Mouse (Mus musculus): ENCODE data around the gene C5ar2.

Gene C5ar2

DNA sequence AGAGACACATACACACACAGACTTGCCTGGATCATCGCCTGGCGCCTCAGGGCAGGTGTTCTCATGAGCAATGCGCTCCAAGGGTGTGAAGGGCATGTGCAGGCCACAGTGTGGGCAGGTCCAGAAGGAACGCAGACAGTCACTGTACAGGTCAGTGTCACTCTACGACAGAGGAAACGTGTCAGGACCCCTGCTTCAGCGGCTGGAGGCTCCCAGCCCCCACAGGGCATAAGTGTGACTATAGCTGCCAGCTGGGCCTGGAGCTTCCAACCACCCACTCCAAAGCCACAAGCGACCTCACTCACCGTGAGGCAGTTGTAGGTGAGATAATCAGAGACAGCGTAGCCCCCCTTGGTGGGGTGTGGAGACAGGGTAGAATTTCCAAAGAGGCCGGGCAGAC, 45.4 kb downstream of the C5ar2 start:
- no peak for DNase-seq (ENCODE audit: low spot score)

DNA sequence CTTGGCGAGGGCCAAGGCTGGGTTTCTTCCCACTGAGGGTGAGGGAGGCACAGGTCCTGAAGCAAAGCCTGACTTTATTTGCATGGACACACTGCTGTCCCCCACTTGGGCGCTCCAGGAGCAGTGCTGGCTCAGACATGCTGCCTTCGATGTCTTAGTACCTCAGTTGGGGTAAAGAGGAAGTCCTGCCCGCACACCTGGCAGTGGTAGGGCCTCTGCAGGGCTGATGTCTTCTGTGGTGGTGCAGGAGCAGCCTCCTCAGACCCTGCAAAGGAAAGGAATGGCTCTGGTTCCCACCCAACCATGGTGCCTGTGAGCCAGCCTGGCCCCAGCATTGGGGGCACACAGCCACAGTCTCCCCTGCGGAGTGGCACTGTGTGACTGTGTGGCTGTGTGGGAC, 46.8 kb downstream of the C5ar2 start:
- no peak for DNase-seq (ENCODE audit: low spot score)

DNA sequence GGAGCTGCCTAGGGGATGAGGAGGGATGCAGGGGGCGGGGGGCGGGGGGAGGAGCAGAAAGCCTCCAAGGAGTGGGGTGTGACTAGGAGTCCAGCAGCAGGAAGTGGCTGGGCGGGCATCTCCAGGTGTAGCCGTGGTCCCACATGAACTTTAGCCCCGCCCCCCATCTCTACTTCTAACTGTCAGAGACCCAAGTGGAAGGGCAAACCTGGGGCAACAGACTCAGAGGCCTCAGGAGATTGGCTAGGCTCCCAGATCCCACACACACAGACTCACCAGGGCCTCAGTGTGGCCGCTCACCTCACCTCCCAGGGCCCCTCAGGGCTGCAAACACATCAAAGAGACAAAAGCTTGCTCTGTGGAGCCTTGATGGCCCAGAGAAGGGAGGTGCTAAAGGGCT, 47.3 kb downstream of the C5ar2 start:
- no peak for DNase-seq (ENCODE audit: low spot score)

- DNase-seq (ENCODE audit: low spot score) = no peak
Observed at GRCm38 (mm10) chr7:16193702-16194101, 50.3 kb downstream of the C5ar2 start.

- DNase-seq (ENCODE audit: low spot score) = peak; percentile 84
Observed at GRCm38 (mm10) chr7:16192315-16192714, 51.6 kb downstream of the C5ar2 start.

DNA sequence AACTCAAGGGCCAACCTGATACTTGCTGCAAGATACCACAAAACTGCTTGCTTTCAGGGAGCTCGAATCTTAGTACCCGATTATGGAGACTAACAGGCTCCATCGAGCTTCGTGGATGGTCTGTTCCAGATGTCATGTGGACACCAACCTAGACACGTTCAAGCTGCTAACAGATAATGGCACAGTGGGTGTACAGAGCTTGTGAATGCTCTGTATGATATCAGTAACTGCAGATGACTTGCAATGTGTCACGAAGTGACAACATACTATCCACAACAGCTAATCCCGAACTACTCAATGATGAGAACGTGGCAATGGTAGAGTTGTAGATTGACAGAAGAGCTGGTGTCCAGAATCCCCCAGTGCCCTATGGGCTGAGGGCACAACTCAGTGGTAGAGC, 56.5 kb downstream of the C5ar2 start:
- no peak for DNase-seq (ENCODE audit: low spot score)
